Mouse (Mus musculus) heart, adult 2 months (tissue): ENCODE data around the gene Plod3. TPM values are rescaled to one million over a fixed set of nuclear protein-coding genes. Genes with fewer than 3 reads are reported as not detected.
"Not testable (repeated sequence)": the region's sequence is repeated elsewhere in the genome, so short reads cannot be mapped to it uniquely, and the experiment has no call there.

Experiments
- DNase-seq, 2 experiments: peaks; one replicate each; pipeline ENCODE4 v3.0.0; 2021
- H3K27ac ChIP-seq: fragments of 200-600 bp; 2 replicates; pipeline ENCODE4 v1.8.1; 2022
- H3K27me3 ChIP-seq: fragments of 200-500 bp; 2 replicates; pipeline ENCODE4 v1.6.1; 2012; ENCODE audit warnings: mild to moderate bottlenecking, low read length, inconsistent platforms, mixed read lengths; ENCODE audit not compliant: control insufficient read depth, insufficient read depth
- H3K36me3 ChIP-seq: fragments of 200-500 bp; 2 replicates; pipeline ENCODE4 v1.6.1; 2012; ENCODE audit warnings: low read length, inconsistent platforms; ENCODE audit not compliant: control insufficient read depth, insufficient read depth
- H3K4me1 ChIP-seq: fragments of 200-500 bp; 2 replicates; pipeline ENCODE4 v1.6.1; 2011; ENCODE audit warnings: low read length; ENCODE audit not compliant: control insufficient read depth, insufficient read depth
- H3K4me3 ChIP-seq: fragments of 200-600 bp; 2 replicates; pipeline ENCODE4 v1.8.1; 2022
- H3K79me2 ChIP-seq: fragments of 200-500 bp; replicated peaks from 2 replicates; pipeline ENCODE4 v1.6.1; 2012; ENCODE audit warnings: mild to moderate bottlenecking, inconsistent platforms, low read length, moderate library complexity, mixed read lengths; ENCODE audit not compliant: control insufficient read depth, insufficient read depth
- H3K9ac ChIP-seq: fragments of 200-500 bp; 2 replicates; pipeline ENCODE4 v1.6.1; 2012; ENCODE audit warnings: low read depth, mild to moderate bottlenecking, control low read depth, inconsistent platforms, low read length, mixed read lengths
- CTCF ChIP-seq: fragments of 200-600 bp; IDR thresholded peaks from 2 replicates; pipeline ENCODE4 v1.8.1; 2022; ENCODE audit warnings: antibody characterized with exemption, mild to moderate bottlenecking, moderate library complexity
- EP300 ChIP-seq: fragments of 200-500 bp; IDR thresholded peaks from 2 replicates; pipeline ENCODE4 v1.6.1; 2011; ENCODE audit warnings: low read depth, low read length, control low read depth; ENCODE audit not compliant: insufficient read depth
- POLR2A ChIP-seq: fragments of 200-500 bp; IDR thresholded peaks from 2 replicates; pipeline ENCODE4 v1.6.1; 2011; ENCODE audit warnings: mild to moderate bottlenecking, low read depth, low read length, control low read depth; ENCODE audit not compliant: insufficient read depth
- WGBS: fragments of 180-500 bp; shearing (Covaris S2); methylation state at CpG from one replicate; pipeline ENCODE4 v1.1.7; 2018; 5-methylcytosine and 5-hydroxymethylcytosine counted together
- intact Hi-C: fragments of 180-260 bp; cut with DNase I; formaldehyde crosslinking; loops from one replicate; pipeline ENCODE4 v1.15.1; 2025
- long read RNA-seq: library from polyadenylated mRNA; stranded (forward); transcript quantifications from one replicate; pipeline ENCODE4 v2.0.0, GENCODE M21; 2021
- polyA plus RNA-seq: library from polyadenylated mRNA; depleted of rRNA; stranded (reverse); fragments of >200 nt; gene quantifications from 2 replicates; pipeline ENCODE4 v1.2.3, GENCODE M21; 2012; rRNA removed
- total RNA-seq, 2 experiments: library from RNA; stranded (reverse); gene quantifications; 2 replicates each; pipeline ENCODE4 v1.2.3; 2021

The Plod3 gene
- total RNA-seq (10 to 100 TPM; 32.0 to 37.1 TPM), polyA plus RNA-seq (30.3 and 30.8 TPM in 2 replicates)
- long read RNA-seq, transcript Plod3-201 (19 exons, 3,280 nt): major isoform, 43 of 56 reads
- long read RNA-seq, partial matches to known transcripts: 9 of 56 reads
- long read RNA-seq, other reads (novel, unspliced or antisense): 4 of 56 reads

DNA sequence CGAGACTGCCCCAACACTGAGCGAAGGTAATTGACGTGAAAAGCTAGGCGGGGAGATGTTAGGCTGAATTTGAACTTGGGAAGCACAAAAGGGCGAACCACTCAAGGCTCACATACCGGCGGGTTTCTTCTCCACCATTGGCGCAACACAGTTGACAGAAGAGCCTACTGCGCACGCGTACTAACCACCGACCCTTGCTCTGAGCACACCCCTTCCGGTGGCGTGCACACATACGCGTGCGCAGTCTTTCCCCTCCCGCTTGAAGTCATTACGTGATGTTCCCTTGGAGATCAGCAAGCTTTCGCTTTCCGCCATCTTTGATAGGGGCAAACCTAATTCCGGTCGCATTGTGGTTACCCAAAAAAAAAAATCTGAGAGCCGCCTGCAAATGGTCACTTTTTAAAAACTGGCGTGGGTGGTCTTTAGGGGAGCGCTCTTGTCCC is at the start of gene Plod3:
Plod3 (plus strand) TSS at position 325 of the 443 bp plus-strand sequence.
- Histone ChIP-seq H3K79me2 (no peaks in the 10 kb centered on the region; the same call in 1 of the 2 replicates), H3K4me1 (no peaks in the 10 kb centered on the region), H3K4me3 (peak within 1 kb of the TSS; percentile 69), H3K9ac (peak within 1 kb of the TSS; percentile 71), H3K27ac (peak within 1 kb of the TSS; percentile 97), H3K36me3 (no peaks in the 10 kb centered on the region), H3K27me3 (no peaks in the 10 kb centered on the region)
- DNase-seq: peak in 1 of 2 experiments; percentile 97
- intact Hi-C loops: loop anchor here (1.0 to 10.0 kb wide), 3 partner anchors 24 to 798 kb away; partner anchors contain the start of genes Mepce and Zcwpw1
- peak; percentile 77 for TF ChIP-seq EP300
- TF ChIP-seq POLR2A: peak; percentile 93
- no peak for TF ChIP-seq CTCF
- under 1% methylated on average over 26 of the region's 26 CpGs for WGBS

DNA sequence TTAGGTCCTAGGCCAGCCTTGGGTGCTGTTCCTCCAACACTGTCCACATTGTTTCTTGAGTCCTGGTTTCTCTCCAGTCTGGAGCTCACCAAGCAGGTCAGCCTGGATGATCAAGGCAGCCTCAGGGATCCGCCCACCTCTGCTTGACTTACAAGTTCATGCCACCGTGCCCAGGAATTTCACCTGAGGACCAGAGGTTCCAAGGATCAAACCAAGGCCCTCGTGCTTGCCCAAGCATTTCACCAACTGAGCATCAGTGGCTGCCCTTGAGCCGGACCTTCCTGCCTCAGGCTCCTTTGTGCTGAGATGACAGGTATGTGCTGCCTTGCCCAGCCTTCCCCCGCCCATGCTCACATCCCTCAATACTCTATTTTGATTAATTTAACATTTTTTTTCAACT is 49.2 kb upstream of the Plod3 start:
- no peaks in the 10 kb centered on the region for H3K4me1 ChIP-seq
- no peaks in the 10 kb centered on the region for H3K79me2 ChIP-seq
- no peaks in the 10 kb centered on the region for H3K36me3 ChIP-seq
- no peak for DNase-seq
- no peak overlapping the region for H3K4me3 ChIP-seq
- no peak for TF ChIP-seq CTCF
- TF ChIP-seq EP300: no peak
- no peak for TF ChIP-seq POLR2A
- WGBS: 90% methylated on average over 5 of the region's 5 CpGs
- no peak overlapping the region for H3K27ac ChIP-seq
- no peaks in the 10 kb centered on the region for H3K27me3 ChIP-seq
- intact Hi-C loops: no loop called here
- H3K9ac ChIP-seq: no peak overlapping the region

- intact Hi-C loops: no loop called here
- H3K27me3 ChIP-seq: no peaks in the 10 kb centered on the region
- H3K4me3 ChIP-seq: no peak overlapping the region
- no peak overlapping the region for H3K27ac ChIP-seq
- H3K36me3 ChIP-seq: no peaks in the 10 kb centered on the region
- no peaks in the 10 kb centered on the region for H3K4me1 ChIP-seq
- no peaks in the 10 kb centered on the region for H3K79me2 ChIP-seq
- WGBS: 65% methylated on average over 7 of the region's 7 CpGs
- peak in 1 of 2 experiments; percentile 32 for DNase-seq
- no peak overlapping the region for H3K9ac ChIP-seq
- TF ChIP-seq CTCF: peak; percentile 70
- no peak for TF ChIP-seq POLR2A
These were observed 47.5 kb upstream of the Plod3 start for GRCm38 (mm10) chr5:136939284-136939683.

GRCm38 (mm10) chr5:136940029-136940428 is 46.8 kb upstream of the Plod3 start:
- H3K36me3 ChIP-seq, H3K79me2 ChIP-seq: not testable (repeated sequence)

DNA sequence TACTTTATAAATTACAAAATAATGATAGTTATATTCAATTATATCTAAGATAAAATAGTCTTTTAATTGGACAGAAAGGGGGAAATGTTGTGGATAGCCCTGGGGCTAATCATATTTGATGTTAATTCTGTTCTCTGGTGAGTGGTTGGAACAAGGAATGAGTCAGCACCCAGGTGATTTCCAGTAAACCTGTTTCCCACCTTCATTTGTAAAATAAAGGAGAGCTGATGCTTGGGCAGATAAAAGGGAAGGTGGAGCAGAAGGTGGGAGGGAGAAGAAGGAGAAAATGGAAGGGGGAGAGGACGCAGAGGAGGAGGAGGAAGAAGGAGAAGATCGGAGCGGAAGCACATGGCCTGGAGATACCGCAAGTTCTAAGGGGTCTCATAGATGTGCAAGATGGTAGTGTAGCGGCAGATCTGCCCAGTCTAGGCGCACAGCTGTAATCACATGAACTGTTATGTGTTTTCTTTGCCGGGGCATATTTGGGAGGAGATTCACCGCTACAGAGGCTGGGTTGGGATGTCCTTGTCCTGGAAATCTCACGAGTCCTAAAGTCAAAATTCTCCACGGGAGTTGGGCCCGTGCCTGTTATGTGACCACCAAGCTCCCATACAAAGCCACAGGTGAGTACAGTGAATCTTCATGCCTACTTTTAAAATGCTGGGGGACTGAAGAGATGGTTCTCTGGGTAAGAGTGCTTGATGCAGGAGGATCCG is 45.8 kb upstream of the Plod3 start:
- intact Hi-C loops: no loop called here
- H3K27me3 ChIP-seq: no peaks in the 10 kb centered on the region
- no peak overlapping the region for H3K9ac ChIP-seq
- 81% methylated on average over 12 of the region's 12 CpGs for WGBS
- H3K27ac ChIP-seq: no peak overlapping the region
- TF ChIP-seq CTCF (no peak), POLR2A (no peak), EP300 (no peak)
- DNase-seq: no peak
- H3K4me1 ChIP-seq: no peaks in the 10 kb centered on the region
- H3K4me3 ChIP-seq: no peak overlapping the region
- no peaks in the 10 kb centered on the region for H3K36me3 ChIP-seq
- H3K79me2 ChIP-seq: no peaks in the 10 kb centered on the region

More at GRCm38 (mm10) chr5:136940029-136940428, 46.8 kb upstream of the Plod3 start:
- DNase-seq, intact Hi-C loops, H3K4me1 ChIP-seq, H3K27me3 ChIP-seq, H3K27ac ChIP-seq, H3K9ac ChIP-seq, H3K4me3 ChIP-seq: not testable (repeated sequence)
- 79% methylated on average over 6 of the region's 6 CpGs for WGBS

DNA sequence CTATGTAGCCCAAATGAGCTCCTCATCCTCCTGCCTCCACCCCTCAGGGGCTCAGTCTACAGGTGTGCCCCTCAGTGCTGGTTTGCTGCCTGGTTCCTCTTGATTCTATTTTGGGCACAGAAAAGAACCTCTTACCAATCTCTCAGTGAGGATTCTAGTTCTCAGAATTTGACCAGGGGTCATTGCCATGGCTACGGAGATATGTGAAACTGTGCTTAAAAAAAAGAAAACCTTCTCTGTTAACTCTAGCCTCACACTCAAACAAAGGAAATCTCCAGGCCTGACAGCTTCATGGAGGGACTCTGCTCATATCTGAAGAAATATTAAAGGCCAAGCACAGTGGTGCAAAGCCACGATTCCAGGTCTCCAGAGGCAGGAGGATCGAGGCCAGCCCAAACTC is 44.0 kb upstream of the Plod3 start:
- WGBS: 65% methylated on average over 3 of the region's 3 CpGs
- Histone ChIP-seq H3K4me3 (no peak overlapping the region), H3K4me1 (no peaks in the 10 kb centered on the region), H3K27me3 (no peaks in the 10 kb centered on the region), H3K9ac (no peak overlapping the region), H3K36me3 (no peaks in the 10 kb centered on the region), H3K79me2 (no peaks in the 10 kb centered on the region), H3K27ac (no peak overlapping the region)
- no peak for TF ChIP-seq CTCF
- TF ChIP-seq POLR2A: no peak
- TF ChIP-seq EP300: no peak
- DNase-seq: no peak
- intact Hi-C loops: no loop called here
